Mouse (Mus musculus) heart, embryonic 11.5 days (tissue): ENCODE results near the gene Prdm11. TPM values are rescaled to one million over a fixed set of nuclear protein-coding genes. Genes with fewer than 3 reads are reported as not detected.

ENCODE experiments used
- ATAC-seq: fragments of 200-750 bp; cut with Nextera tagmentation; replicated peaks from 2 replicates; pipeline ENCODE4 v1.8.0; 2017; ENCODE audit warnings: moderate library complexity; ENCODE audit not compliant: insufficient number of reproducible peaks, low FRiP score, low TSS enrichment
- H3K27ac ChIP-seq: fragments of 300-500 bp; sonication (generic); 2 replicates; pipeline ENCODE4 v1.5.1; 2014; ENCODE audit warnings: mild to moderate bottlenecking, low read depth, low read length
- H3K27me3 ChIP-seq: fragments of 300-500 bp; sonication (generic); 2 replicates; pipeline ENCODE4 v1.6.1; 2014; ENCODE audit warnings: mild to moderate bottlenecking, low read length, mixed read lengths; ENCODE audit not compliant: control insufficient read depth, insufficient read depth
- H3K36me3 ChIP-seq: fragments of 300-500 bp; sonication (generic); 2 replicates; pipeline ENCODE4 v1.6.1; 2014; ENCODE audit warnings: mild to moderate bottlenecking, low read length, moderate library complexity, mixed read lengths; ENCODE audit not compliant: control insufficient read depth, insufficient read depth
- H3K4me1 ChIP-seq: fragments of 300-500 bp; sonication (generic); 2 replicates; pipeline ENCODE4 v1.6.1; 2014; ENCODE audit warnings: low read length; ENCODE audit not compliant: control insufficient read depth, insufficient read depth
- H3K4me2 ChIP-seq: fragments of 300-500 bp; sonication (generic); 2 replicates; pipeline ENCODE4 v1.6.1; 2014; ENCODE audit warnings: mild to moderate bottlenecking, moderate library complexity
- H3K4me3 ChIP-seq: fragments of 300-500 bp; sonication (generic); 2 replicates; pipeline ENCODE4 v1.5.1; 2014; ENCODE audit warnings: low read depth, low read length
- H3K9ac ChIP-seq: fragments of 300-500 bp; sonication (generic); 2 replicates; pipeline ENCODE4 v1.6.1; 2014; ENCODE audit warnings: mild to moderate bottlenecking, low read depth, low read length, moderate library complexity
- H3K9me3 ChIP-seq: fragments of 300-500 bp; sonication (generic); replicated peaks from 2 replicates; pipeline ENCODE4 v1.6.1; 2016; ENCODE audit warnings: low read length; ENCODE audit not compliant: control insufficient read depth
- WGBS: fragments of 180-500 bp; shearing (Covaris S2); extraction: QIAGEN DNeasy Blood & Tissue Kit; methylation state at CpG from one replicate; pipeline ENCODE4 v1.1.7; 2014; ENCODE audit not compliant: insufficient replicate concordance; 5-methylcytosine and 5-hydroxymethylcytosine counted together
- polyA plus RNA-seq: library from polyadenylated mRNA; unstranded; fragments of >200 nt; fragmentation: Nextera tagmentation; extraction: Ambion mirVana; gene quantifications from 2 replicates; pipeline ENCODE4 v1.2.1, GENCODE M21; 2014

The Prdm11 gene
- polyA plus RNA-seq, 1 experiment from 2014 or later: 3.3 TPM

DNA sequence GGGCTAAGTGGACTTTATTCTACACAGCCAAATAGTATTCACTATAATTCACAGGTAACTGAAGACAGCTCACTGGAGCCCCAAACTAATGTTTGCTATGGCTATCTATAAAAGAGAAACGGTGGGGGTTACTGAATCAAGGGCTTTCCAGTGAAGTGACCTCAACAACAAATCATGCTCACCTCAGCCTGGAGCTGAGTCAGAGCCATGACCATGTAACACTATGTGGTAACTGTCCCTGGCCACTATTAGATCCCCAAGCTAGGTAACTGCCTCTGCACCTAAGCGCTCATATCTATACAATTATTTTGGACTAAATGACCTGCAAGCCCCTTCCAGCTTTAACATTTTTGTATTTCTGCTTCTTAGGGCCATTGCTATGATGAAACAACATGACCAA, 89.0 kb downstream of the Prdm11 start:
- no peak overlapping the region for H3K4me2 ChIP-seq
- no peak overlapping the region for H3K27ac ChIP-seq
- H3K9me3 ChIP-seq: no peaks in the 10 kb centered on the region; the same call in 1 of the 2 replicates
- H3K27me3 ChIP-seq: no peaks in the 10 kb centered on the region
- no peaks in the 10 kb centered on the region for H3K36me3 ChIP-seq
- no peaks in the 10 kb centered on the region for H3K4me1 ChIP-seq
- H3K9ac ChIP-seq: no peak overlapping the region
- 83% methylated on average over 2 of the region's 2 CpGs for WGBS
- no peak overlapping the region for H3K4me3 ChIP-seq
- ATAC-seq: no peak

- WGBS: 38% methylated on average over 11 of the region's 11 CpGs
- Histone ChIP-seq H3K36me3 (no peaks in the 10 kb centered on the region), H3K4me2 (no peak overlapping the region), H3K9ac (no peak overlapping the region), H3K27me3 (no peaks in the 10 kb centered on the region), H3K27ac (no peak overlapping the region), H3K4me3 (no peak overlapping the region), H3K9me3 (no peaks in the 10 kb centered on the region; the same call in 1 of the 2 replicates), H3K4me1 (no peaks in the 10 kb centered on the region)
- ATAC-seq: no peak
Measured at GRCm38 (mm10) chr2:92954404-92955114, 91.4 kb downstream of the Prdm11 start.

GRCm38 (mm10) chr2:92953450-92953849, 92.5 kb downstream of the Prdm11 start:
- Histone ChIP-seq H3K27me3 (no peaks in the 10 kb centered on the region), H3K9me3 (no peaks in the 10 kb centered on the region; the same call in 1 of the 2 replicates), H3K36me3 (no peaks in the 10 kb centered on the region), H3K4me3 (no peak overlapping the region), H3K9ac (no peak overlapping the region), H3K27ac (no peak overlapping the region), H3K4me1 (peaks cover 2% of the 10 kb centered on the region; the same call in 1 of the 2 replicates), H3K4me2 (no peak overlapping the region)
- 91% methylated on average over 17 of the region's 17 CpGs for WGBS
- ATAC-seq: no peak

DNA sequence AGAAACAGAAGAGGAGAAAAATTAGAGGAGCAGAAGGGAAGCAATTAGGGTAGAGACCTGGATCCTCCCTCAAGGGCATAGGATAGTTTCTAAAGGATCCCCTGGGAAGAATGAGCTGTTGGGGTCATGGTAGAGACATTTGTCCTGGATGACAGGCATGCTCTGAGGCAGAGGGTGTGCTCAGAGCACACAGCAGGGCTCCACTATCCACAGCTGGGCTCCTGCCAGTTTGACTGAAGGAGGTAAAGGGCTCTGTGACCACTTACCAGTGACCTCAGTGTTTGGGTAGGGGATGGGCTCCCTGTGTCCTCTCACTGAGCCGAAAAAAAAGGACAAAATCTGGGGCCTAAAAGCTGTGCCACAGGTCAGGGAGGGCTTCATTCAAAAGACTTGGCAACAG, 96.4 kb downstream of the Prdm11 start:
- no peak overlapping the region for H3K4me2 ChIP-seq
- no peak overlapping the region for H3K27ac ChIP-seq
- H3K4me3 ChIP-seq: no peak overlapping the region
- H3K36me3 ChIP-seq: no peaks in the 10 kb centered on the region
- 47% methylated on average over 1 of the region's 1 CpGs for whole genome bisulfite sequencing
- peaks cover 12% of the 10 kb centered on the region; the same call in 1 of the 2 replicates for H3K27me3 ChIP-seq
- H3K9ac ChIP-seq: no peak overlapping the region
- ATAC-seq: no peak
- H3K9me3 ChIP-seq: no peaks in the 10 kb centered on the region
- H3K4me1 ChIP-seq: peaks cover 11% of the 10 kb centered on the region

GRCm38 (mm10) chr2:92948699-92949300, 97.2 kb downstream of the Prdm11 start:
- no peak overlapping the region for H3K4me2 ChIP-seq
- no peaks in the 10 kb centered on the region for H3K9me3 ChIP-seq
- 42% methylated on average over 7 of the region's 7 CpGs for WGBS
- no peak for ATAC-seq
- H3K36me3 ChIP-seq: no peaks in the 10 kb centered on the region
- H3K27ac ChIP-seq: no peak overlapping the region
- no peak overlapping the region for H3K4me3 ChIP-seq
- H3K4me1 ChIP-seq: peaks cover 11% of the 10 kb centered on the region
- H3K27me3 ChIP-seq: peaks cover 12% of the 10 kb centered on the region; the same call in 1 of the 2 replicates
- no peak overlapping the region for H3K9ac ChIP-seq

- ATAC-seq: no peak
- Histone ChIP-seq H3K4me2 (no peak overlapping the region), H3K4me3 (no peak overlapping the region), H3K9me3 (no peaks in the 10 kb centered on the region), H3K27ac (no peak overlapping the region), H3K4me1 (peaks cover 16% of the 10 kb centered on the region), H3K9ac (no peak overlapping the region), H3K27me3 (peaks cover 12% of the 10 kb centered on the region; the same call in 1 of the 2 replicates), H3K36me3 (no peaks in the 10 kb centered on the region)
- 5% methylated on average over 12 of the region's 12 CpGs for WGBS
Measured at GRCm38 (mm10) chr2:92947981-92948698, 97.8 kb downstream of the Prdm11 start.

DNA sequence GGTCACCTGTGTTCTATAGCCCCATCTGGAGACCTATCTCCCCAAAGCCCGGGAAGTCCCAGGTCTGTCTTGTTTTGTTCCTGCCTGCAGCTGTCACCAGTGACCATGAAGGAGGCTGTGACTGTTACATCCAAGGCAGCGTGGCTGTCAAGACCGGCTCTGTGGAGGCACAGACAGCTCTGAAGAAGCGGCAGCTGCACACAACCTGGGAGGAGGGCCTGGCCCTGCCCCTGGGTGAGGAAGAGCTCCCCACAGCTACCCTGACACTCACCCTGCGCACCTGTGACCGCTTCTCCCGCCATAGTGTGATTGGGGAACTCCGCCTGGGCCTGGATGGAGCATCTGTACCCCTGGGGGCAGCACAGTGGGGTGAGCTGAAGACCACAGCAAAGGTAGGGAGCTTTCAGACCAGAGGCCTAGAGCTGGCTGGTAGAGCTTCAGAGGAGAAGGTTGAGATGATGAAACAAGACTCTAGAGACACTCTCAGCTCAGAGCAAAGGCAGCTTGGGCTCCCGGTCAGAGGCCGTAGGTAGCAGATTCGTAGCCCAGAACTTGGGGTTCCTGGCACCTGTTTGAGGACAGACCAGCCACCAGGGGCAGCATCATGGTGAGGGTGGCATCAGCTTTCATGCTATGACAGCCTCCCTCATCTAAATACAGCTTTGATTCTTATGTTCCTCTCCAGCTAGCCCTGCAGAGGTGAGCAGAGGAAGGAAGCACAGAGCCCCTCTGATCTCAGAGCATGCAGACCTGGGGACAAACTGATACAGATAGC, 100.0 kb downstream of the Prdm11 start:
- peaks cover 14% of the 10 kb centered on the region; the same call in 1 of the 2 replicates for H3K27me3 ChIP-seq
- H3K9ac ChIP-seq: no peak overlapping the region
- H3K4me3 ChIP-seq: no peak overlapping the region
- no peaks in the 10 kb centered on the region for H3K9me3 ChIP-seq
- peaks cover 16% of the 10 kb centered on the region for H3K4me1 ChIP-seq
- H3K36me3 ChIP-seq: no peaks in the 10 kb centered on the region
- WGBS: 78% methylated on average over 11 of the region's 11 CpGs
- H3K4me2 ChIP-seq: no peak overlapping the region
- H3K27ac ChIP-seq: no peak overlapping the region
- ATAC-seq: no peak

DNA sequence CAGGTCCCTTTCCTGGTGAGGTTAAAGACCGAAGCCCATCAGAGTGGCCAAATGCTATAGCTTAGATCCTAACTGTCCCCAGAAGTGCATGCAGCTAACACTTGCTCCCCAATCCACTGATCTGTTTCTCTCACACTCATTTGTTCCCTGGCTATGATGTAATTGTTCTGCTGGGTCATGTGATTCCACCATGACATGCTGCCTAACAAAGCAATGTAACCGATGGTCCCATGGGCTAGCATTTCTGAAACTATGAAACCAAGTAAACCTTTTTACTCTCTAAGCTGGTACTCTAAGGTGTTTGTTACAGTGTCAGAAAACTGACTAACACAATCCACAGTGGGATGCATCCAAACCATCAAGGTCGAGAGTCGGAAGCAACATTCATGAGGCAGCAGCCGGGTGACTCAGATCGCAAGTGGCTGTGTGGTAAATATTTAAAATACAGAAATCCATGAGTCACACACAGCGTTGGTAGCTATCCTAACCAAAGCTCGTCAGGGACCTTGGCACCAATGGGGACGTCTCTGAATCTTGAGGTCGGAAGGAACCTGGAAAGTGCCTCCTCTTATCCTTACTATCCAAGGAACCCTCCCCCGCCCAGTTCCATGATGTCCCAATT, 100.7 kb downstream of the Prdm11 start:
- Histone ChIP-seq H3K4me2 (no peak overlapping the region), H3K4me3 (no peak overlapping the region), H3K27ac (no peak overlapping the region), H3K27me3 (peaks cover 14% of the 10 kb centered on the region; the same call in 1 of the 2 replicates), H3K36me3 (no peaks in the 10 kb centered on the region), H3K9me3 (no peaks in the 10 kb centered on the region), H3K4me1 (peaks cover 16% of the 10 kb centered on the region), H3K9ac (no peak overlapping the region)
- no peak for ATAC-seq
- 85% methylated on average over 11 of the region's 11 CpGs for WGBS
